Mouse (Mus musculus): ENCODE data around the gene Grhpr. TPM values are rescaled to one million over a fixed set of nuclear protein-coding genes. Genes with fewer than 3 reads are reported as not detected.
"Not testable (repeated sequence)": the region's sequence is repeated elsewhere in the genome, so short reads cannot be mapped to it uniquely, and the experiment has no call there.

Gene Grhpr
- polyA plus RNA-seq, 1 experiment from 2014 or later: 30.9 TPM

DNA sequence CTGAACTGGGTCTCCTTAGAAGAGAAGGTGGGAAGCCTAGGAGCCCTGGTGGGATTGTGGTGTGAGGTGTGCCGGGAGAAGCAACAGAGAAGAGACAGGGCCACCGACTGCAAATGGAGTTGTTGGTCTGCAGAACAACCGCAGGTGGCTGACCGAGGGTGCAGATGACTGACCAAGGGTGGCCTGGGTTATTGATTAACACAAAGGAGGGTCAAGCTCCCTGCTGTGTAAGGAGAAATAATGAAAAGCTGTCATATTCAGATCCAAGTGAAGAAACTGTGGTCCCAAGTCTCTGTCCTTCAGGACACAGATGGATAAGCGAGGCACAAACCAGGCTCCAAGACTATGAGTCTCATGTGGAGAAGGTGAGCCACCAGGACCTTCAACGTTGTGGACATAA lies 37.7 kb upstream of the Grhpr start:
- no peak for TF ChIP-seq EP300 (IDR thresholded peaks at IDR 0.05)
- TF ChIP-seq CTCF (IDR thresholded peaks at IDR 0.05): no peak
- H3K27me3 ChIP-seq (replicated peaks; ENCODE audit: insufficient read depth, low read length): no peaks in the 10 kb centered on the region
- no peak for ATAC-seq
- no peaks in the 10 kb centered on the region for H3K4me1 ChIP-seq (ENCODE audit: insufficient read depth, low read depth, low read length)
- no peak for DNase-seq (ENCODE audit: low spot score)
- no peak overlapping the region for H3K27ac ChIP-seq (ENCODE audit: low read length)
- H3K36me3 ChIP-seq (ENCODE audit: insufficient read depth, low read length): no peaks in the 10 kb centered on the region
- H3K9me3 ChIP-seq (ENCODE audit: low read length): no peaks in the 10 kb centered on the region
- H3K9ac ChIP-seq (replicated peaks; ENCODE audit: low read depth): no peak overlapping the region
- H3K4me3 ChIP-seq (ENCODE audit: low read depth, low read length): no peak overlapping the region
- H3K4me2 ChIP-seq (replicated peaks; ENCODE audit: low read depth, low read length): no peak overlapping the region
- 78% methylated on average over 6 of the region's 6 CpGs for WGBS

DNA sequence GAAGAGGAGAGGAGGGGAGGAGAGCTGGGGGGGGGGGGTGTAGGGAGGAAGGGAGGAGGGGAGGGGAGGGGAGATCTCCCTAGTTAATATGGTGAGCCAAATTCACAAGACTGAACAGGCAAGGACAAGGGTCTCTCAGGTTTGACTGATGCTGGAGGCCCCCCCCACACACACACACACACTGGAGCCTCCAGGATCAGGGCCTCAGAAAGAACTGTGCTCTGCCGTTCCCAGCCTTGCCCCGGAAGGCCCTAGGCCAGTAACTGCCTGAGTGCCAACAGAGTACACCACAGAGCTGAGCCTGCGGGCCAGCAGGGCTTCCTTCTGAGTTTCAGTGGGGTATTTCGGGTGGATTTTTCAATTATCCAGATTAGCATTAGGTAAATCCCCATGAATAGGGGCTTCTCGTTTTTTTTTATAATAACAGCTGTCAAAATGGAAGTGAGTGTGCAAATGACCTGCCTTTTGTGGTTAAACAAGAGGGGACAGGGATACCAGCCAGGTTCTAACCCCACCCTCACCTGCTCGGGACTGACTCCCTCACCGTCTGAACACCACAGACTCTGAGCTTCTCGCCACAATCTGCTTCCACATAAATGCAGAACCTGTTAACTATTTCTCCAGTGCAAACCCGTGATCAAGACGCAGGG lies 36.6 kb upstream of the Grhpr start:
- no peak overlapping the region for H3K4me2 ChIP-seq (replicated peaks; ENCODE audit: low read depth, low read length)
- no peaks in the 10 kb centered on the region for H3K36me3 ChIP-seq (ENCODE audit: insufficient read depth, low read length)
- H3K9me3 ChIP-seq (ENCODE audit: low read length): no peaks in the 10 kb centered on the region
- no peak overlapping the region for H3K9ac ChIP-seq (replicated peaks; ENCODE audit: low read depth)
- TF ChIP-seq EP300 (IDR thresholded peaks at IDR 0.05) (no peak), CTCF (IDR thresholded peaks at IDR 0.05) (no peak)
- H3K27ac ChIP-seq (ENCODE audit: low read length): no peak overlapping the region
- H3K4me1 ChIP-seq (ENCODE audit: insufficient read depth, low read depth, low read length): no peaks in the 10 kb centered on the region
- no peak overlapping the region for H3K4me3 ChIP-seq (ENCODE audit: low read depth, low read length)
- no peak for DNase-seq (ENCODE audit: low spot score)
- 80% methylated on average over 10 of the region's 10 CpGs for WGBS
- no peaks in the 10 kb centered on the region for H3K27me3 ChIP-seq (replicated peaks; ENCODE audit: insufficient read depth, low read length)
- ATAC-seq: no peak

DNA sequence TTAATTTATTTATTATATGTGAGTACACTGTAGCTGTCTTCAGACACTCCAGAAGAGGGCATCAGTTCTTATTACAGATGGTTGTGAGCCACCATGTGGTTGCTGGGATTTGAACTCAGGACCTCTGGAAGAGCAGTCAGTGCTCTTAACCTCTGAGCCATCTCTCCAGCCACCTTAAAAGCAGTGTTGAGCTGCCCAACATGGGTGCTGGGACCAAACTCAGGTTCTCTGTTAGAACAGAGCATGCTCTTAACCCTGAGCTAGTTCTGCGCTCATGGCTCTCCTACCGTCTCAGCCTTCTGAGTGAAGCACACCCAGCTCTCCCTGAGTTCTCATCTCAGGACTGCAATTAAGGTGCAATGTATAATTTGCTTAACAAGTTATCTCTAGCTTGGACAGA lies 35.1 kb upstream of the Grhpr start:
- H3K4me1 ChIP-seq (ENCODE audit: insufficient read depth, low read depth, low read length); ATAC-seq; H3K4me3 ChIP-seq (ENCODE audit: low read depth, low read length); H3K36me3 ChIP-seq (ENCODE audit: insufficient read depth, low read length); H3K4me2 ChIP-seq (replicated peaks; ENCODE audit: low read depth, low read length); H3K27me3 ChIP-seq (replicated peaks; ENCODE audit: insufficient read depth, low read length); H3K9ac ChIP-seq (replicated peaks; ENCODE audit: low read depth); DNase-seq (ENCODE audit: low spot score); H3K27ac ChIP-seq (ENCODE audit: low read length); H3K9me3 ChIP-seq (ENCODE audit: low read length): not testable (repeated sequence)
- 96% methylated on average over 2 of the region's 2 CpGs for WGBS

DNA sequence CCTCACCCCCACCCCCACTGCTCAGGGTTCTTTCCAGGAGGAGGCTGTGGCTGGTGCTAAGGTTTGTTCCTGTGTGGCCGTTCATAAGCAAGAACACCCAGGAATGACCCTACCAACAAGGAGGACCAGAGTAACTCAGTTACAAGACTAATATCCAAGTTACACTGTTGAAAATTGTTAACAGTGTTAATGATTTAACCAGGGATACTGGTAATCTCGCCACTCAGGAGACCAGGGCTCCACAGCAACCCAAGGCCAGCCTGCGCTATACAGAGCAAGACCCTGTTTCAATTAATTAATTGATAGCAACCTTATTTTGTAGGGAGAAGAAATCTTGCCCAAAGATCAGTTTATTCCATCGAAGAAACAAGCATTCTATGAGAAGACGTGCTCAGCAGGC lies 33.7 kb upstream of the Grhpr start:
- no peak overlapping the region for H3K4me3 ChIP-seq (ENCODE audit: low read depth, low read length)
- TF ChIP-seq CTCF (IDR thresholded peaks at IDR 0.05): no peak
- no peak for TF ChIP-seq EP300 (IDR thresholded peaks at IDR 0.05)
- no peaks in the 10 kb centered on the region for H3K4me1 ChIP-seq (ENCODE audit: insufficient read depth, low read depth, low read length)
- no peaks in the 10 kb centered on the region for H3K36me3 ChIP-seq (ENCODE audit: insufficient read depth, low read length)
- H3K4me2 ChIP-seq (replicated peaks; ENCODE audit: low read depth, low read length): no peak overlapping the region
- 89% methylated on average over 5 of the region's 5 CpGs for WGBS
- ATAC-seq (no peak), DNase-seq (ENCODE audit: low spot score) (no peak)
- no peaks in the 10 kb centered on the region for H3K9me3 ChIP-seq (ENCODE audit: low read length)
- no peak overlapping the region for H3K9ac ChIP-seq (replicated peaks; ENCODE audit: low read depth)
- H3K27me3 ChIP-seq (replicated peaks; ENCODE audit: insufficient read depth, low read length): no peaks in the 10 kb centered on the region
- no peak overlapping the region for H3K27ac ChIP-seq (ENCODE audit: low read length)

DNA sequence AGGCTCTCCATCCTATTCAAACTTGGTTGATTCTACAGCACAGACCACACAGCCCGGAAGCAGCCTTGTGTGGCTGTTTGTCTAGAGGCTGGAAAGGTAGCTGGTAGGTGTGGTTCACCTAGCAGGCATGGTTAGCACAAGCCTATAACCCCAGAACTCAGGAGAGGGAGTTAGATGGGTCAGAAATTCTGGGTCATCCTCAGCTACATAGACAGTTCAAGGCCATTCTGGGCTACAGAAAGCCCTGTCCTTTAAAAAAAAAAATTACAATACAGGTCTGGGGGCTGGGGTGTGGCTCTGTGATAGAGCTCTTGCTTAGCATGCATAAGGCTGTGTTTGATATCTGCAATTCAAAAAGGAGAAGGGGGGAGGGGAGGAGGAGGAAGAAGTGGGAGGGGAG lies 32.9 kb upstream of the Grhpr start:
- Histone ChIP-seq H3K36me3 (ENCODE audit: insufficient read depth, low read length) (no peaks in the 10 kb centered on the region), H3K9ac (replicated peaks; ENCODE audit: low read depth) (no peak overlapping the region), H3K27me3 (replicated peaks; ENCODE audit: insufficient read depth, low read length) (no peaks in the 10 kb centered on the region), H3K4me1 (ENCODE audit: insufficient read depth, low read depth, low read length) (no peaks in the 10 kb centered on the region), H3K4me3 (ENCODE audit: low read depth, low read length) (no peak overlapping the region), H3K27ac (ENCODE audit: low read length) (no peak overlapping the region), H3K9me3 (ENCODE audit: low read length) (no peaks in the 10 kb centered on the region), H3K4me2 (replicated peaks; ENCODE audit: low read depth, low read length) (no peak overlapping the region)
- 84% methylated on average over 1 of the region's 1 CpGs for WGBS
- TF ChIP-seq CTCF (IDR thresholded peaks at IDR 0.05): no peak
- no peak for TF ChIP-seq EP300 (IDR thresholded peaks at IDR 0.05)
- ATAC-seq: no peak
- no peak for DNase-seq (ENCODE audit: low spot score)

DNA sequence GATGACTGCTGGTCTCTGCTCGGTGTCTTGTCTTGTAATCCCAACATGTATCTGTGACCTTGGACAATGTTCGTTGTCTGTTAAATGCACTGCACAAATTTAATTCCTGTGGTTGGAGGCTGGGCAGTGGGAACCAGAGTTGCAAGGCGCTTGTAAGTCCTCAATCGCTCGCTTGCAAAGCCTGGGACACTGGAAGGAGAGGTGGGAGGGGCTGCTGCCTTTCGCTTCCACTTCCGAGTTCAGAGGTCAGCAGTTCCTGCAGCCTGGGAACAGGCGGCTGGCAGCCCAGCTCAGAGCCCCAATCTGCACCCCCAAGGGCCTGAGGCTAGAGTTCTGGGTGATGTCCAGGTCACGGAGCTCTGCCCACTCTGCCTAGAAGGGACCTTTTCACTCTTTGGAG lies 28.2 kb upstream of the Grhpr start:
- no peaks in the 10 kb centered on the region for H3K36me3 ChIP-seq (ENCODE audit: insufficient read depth, low read length)
- no peak overlapping the region for H3K27ac ChIP-seq (ENCODE audit: low read length)
- no peak overlapping the region for H3K4me3 ChIP-seq (ENCODE audit: low read depth, low read length)
- DNase-seq (ENCODE audit: low spot score) (no peak), ATAC-seq (no peak)
- no peak for TF ChIP-seq CTCF (IDR thresholded peaks at IDR 0.05)
- TF ChIP-seq EP300 (IDR thresholded peaks at IDR 0.05): no peak
- no peak overlapping the region for H3K4me2 ChIP-seq (replicated peaks; ENCODE audit: low read depth, low read length)
- no peaks in the 10 kb centered on the region for H3K9me3 ChIP-seq (ENCODE audit: low read length)
- no peaks in the 10 kb centered on the region for H3K4me1 ChIP-seq (ENCODE audit: insufficient read depth, low read depth, low read length)
- WGBS: 56% methylated on average over 9 of the region's 9 CpGs
- H3K9ac ChIP-seq (replicated peaks; ENCODE audit: low read depth): no peak overlapping the region
- no peaks in the 10 kb centered on the region for H3K27me3 ChIP-seq (replicated peaks; ENCODE audit: insufficient read depth, low read length)

DNA sequence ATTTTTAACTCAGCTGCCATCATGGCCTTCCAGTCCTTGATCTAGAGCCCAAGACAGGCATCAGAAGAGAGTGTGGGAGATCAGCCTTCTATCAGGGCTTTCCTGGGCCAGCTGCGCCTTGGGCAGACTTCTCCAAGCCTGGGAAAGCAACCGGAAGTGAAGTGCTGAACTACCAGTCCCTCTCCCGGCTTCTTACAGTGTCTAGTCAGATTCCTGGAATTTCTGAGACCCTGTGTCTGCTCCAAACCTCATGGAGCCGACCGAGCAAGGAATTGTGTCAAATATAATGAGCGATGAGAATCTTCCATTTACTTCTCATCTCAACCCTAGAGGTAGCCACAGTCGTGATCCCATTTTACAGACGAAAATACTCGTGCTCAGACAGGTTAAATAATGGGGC lies 22.4 kb upstream of the Grhpr start:
- no peaks in the 10 kb centered on the region for H3K36me3 ChIP-seq (ENCODE audit: insufficient read depth, low read length)
- ATAC-seq (no peak), DNase-seq (ENCODE audit: low spot score) (no peak)
- no peaks in the 10 kb centered on the region for H3K4me1 ChIP-seq (ENCODE audit: insufficient read depth, low read depth, low read length)
- H3K27ac ChIP-seq (ENCODE audit: low read length): no peak overlapping the region
- WGBS: 76% methylated on average over 9 of the region's 9 CpGs
- no peaks in the 10 kb centered on the region for H3K27me3 ChIP-seq (replicated peaks; ENCODE audit: insufficient read depth, low read length)
- H3K9me3 ChIP-seq (ENCODE audit: low read length): no peaks in the 10 kb centered on the region
- no peak overlapping the region for H3K4me2 ChIP-seq (replicated peaks; ENCODE audit: low read depth, low read length)
- H3K4me3 ChIP-seq (ENCODE audit: low read depth, low read length): no peak overlapping the region
- TF ChIP-seq CTCF (IDR thresholded peaks at IDR 0.05): no peak
- TF ChIP-seq EP300 (IDR thresholded peaks at IDR 0.05): no peak
- H3K9ac ChIP-seq (replicated peaks; ENCODE audit: low read depth): no peak overlapping the region

Data from lung, postnatal 0 days (tissue).